Mouse (Mus musculus) small intestine, adult 2 months (tissue): Measurements from ENCODE around the gene Insig2.

Source experiments
- CTCF ChIP-seq: fragments of 200-500 bp; IDR thresholded peaks from 2 replicates; pipeline ENCODE4 v1.5.1; 2012; ENCODE audit warnings: low read depth, mild to moderate bottlenecking, control low read depth, inconsistent platforms, low read length, moderate library complexity, mixed read lengths; ENCODE audit not compliant: insufficient replicate concordance, insufficient read length; ENCODE audit errors: extremely low read depth
- POLR2A ChIP-seq: fragments of 200-500 bp; IDR thresholded peaks from 2 replicates; pipeline ENCODE4 v1.6.1; 2012; ENCODE audit warnings: low read depth, mild to moderate bottlenecking, control low read depth, inconsistent platforms, low read length, moderate library complexity

- TF ChIP-seq POLR2A (no peak), CTCF (no peak)
These were observed 4.2 kb downstream of the Insig2 start for GRCm38 (mm10) chr1:121328193-121328555.
